Mouse (Mus musculus) spleen, adult 12 weeks (tissue): ENCODE measurements around the gene Naalad2.
"Not testable (repeated sequence)": the region's sequence is repeated elsewhere in the genome, so short reads cannot be mapped to it uniquely, and the experiment has no call there.

Experiments used
- DNase-seq: peaks from one replicate; pipeline ENCODE4 v3.0.0; 2022; ENCODE audit warnings: low spot score

The Naalad2 gene

GRCm38 (mm10) chr9:18402895-18403294 lies at the start of gene Naalad2:
Naalad2 (minus strand) TSS chr9:18402995.
- not testable (repeated sequence) for DNase-seq

- DNase-seq = no peak
Observed at GRCm38 (mm10) chr9:18431687-18432086, 28.9 kb upstream of the Naalad2 start.

- no peak for DNase-seq
Observed at GRCm38 (mm10) chr9:18430354-18430753, 27.6 kb upstream of the Naalad2 start, which contains the start of gene Mbd3l2. Mbd3l2 (plus strand) TSS chr9:18430654.

GRCm38 (mm10) chr9:18412371-18412770 lies 9.6 kb upstream of the Naalad2 start:
- not testable (repeated sequence) for DNase-seq

GRCm38 (mm10) chr9:18404118-18404517 lies 1.3 kb upstream of the Naalad2 start, which contains the start of gene Ubtfl1:
Ubtfl1 (plus strand) TSS chr9:18404418.
- DNase-seq = no peak

- no peak for DNase-seq
Observed at GRCm38 (mm10) chr9:18399629-18400028, 3.2 kb downstream of the Naalad2 start.

GRCm38 (mm10) chr9:18385782-18386181 lies 17.0 kb downstream of the Naalad2 start:
- DNase-seq = no peak

GRCm38 (mm10) chr9:18373026-18373425 lies 29.8 kb downstream of the Naalad2 start:
- not testable (repeated sequence) for DNase-seq

GRCm38 (mm10) chr9:18319990-18320389 lies 82.8 kb downstream of the Naalad2 start:
- no peak for DNase-seq

GRCm38 (mm10) chr9:18298301-18298700 lies 104.5 kb downstream of the Naalad2 start:
- DNase-seq = no peak

- no peak for DNase-seq
Observed at GRCm38 (mm10) chr9:18293026-18293781, 109.6 kb downstream of the Naalad2 start.

- no peak for DNase-seq
Observed at GRCm38 (mm10) chr9:18292443-18292922, 110.3 kb downstream of the Naalad2 start.

GRCm38 (mm10) chr9:18291571-18292429 lies 111.0 kb downstream of the Naalad2 start, which contains the start of gene Chordc1:
Chordc1 (plus strand) TSS chr9:18292125.
- DNase-seq = peak; percentile 87

- not testable (repeated sequence) for DNase-seq
Observed at GRCm38 (mm10) chr9:18278693-18279092, 124.1 kb downstream of the Naalad2 start.

- no peak for DNase-seq
Observed at GRCm38 (mm10) chr9:18277497-18277896, 125.3 kb downstream of the Naalad2 start.

- DNase-seq = no peak
Observed at GRCm38 (mm10) chr9:18276844-18277243, 126.0 kb downstream of the Naalad2 start.

- DNase-seq = no peak
Observed at GRCm38 (mm10) chr9:18275901-18276300, 126.9 kb downstream of the Naalad2 start.
